Mouse (Mus musculus): ENCODE data around the gene Arhgef19. TPM values are rescaled to one million over a fixed set of nuclear protein-coding genes. Genes with fewer than 3 reads are reported as not detected.

The Arhgef19 gene
- total and polyA plus RNA-seq, 3 experiments, result 0.78 TPM; not detected in 2

GRCm38 (mm10) chr4:141268350-141268749 is 29.1 kb downstream of the Arhgef19 start:
- Histone ChIP-seq H3K9ac (ENCODE audit: control insufficient read depth, low read depth, low read length, poor library complexity, severe bottlenecking) (no peak overlapping the region), H3K27ac (ENCODE audit: control insufficient read depth, low read depth, low read length) (no peak overlapping the region), H3K4me3 (ENCODE audit: control insufficient read depth in 1 of 2, insufficient read depth in 1 of 2, low read depth in 2 of 2, low read length in 2 of 2) (no peak overlapping the region), H3K27me3 (ENCODE audit: control insufficient read depth in 1 of 2, insufficient read depth in 2 of 2, low read length in 2 of 2) (no peaks in the 10 kb centered on the region), H3K79me2 (ENCODE audit: control insufficient read depth, insufficient read depth, low read length, poor library complexity) (no peaks in the 10 kb centered on the region), H3K4me1 (ENCODE audit: control insufficient read depth in 1 of 2, insufficient read depth in 2 of 2, low read length in 2 of 2) (peaks cover 0 to 14% of the 10 kb centered on the region in 2 experiments; a peak in 1 of 4 replicates), H3K36me3 (ENCODE audit: control insufficient read depth in 1 of 2, insufficient read depth in 2 of 2, low read length in 2 of 2) (peaks cover 0 to 2% of the 10 kb centered on the region in 2 experiments; a peak in 1 of 4 replicates), H3K9me3 (replicated peaks; ENCODE audit: insufficient read depth, low read length) (no peaks in the 10 kb centered on the region)
- no peak for TF ChIP-seq NELFE (IDR thresholded peaks at IDR 0.05; ENCODE audit: low read depth, low read length)
- TF ChIP-seq ZMIZ1 (IDR thresholded peaks at IDR 0.05; ENCODE audit: low read depth, low read length), result no peak
- TF ChIP-seq SMC3 (IDR thresholded peaks at IDR 0.05; ENCODE audit: low read depth, low read length), result peak; percentile 14; the same call in 1 of the 2 replicates
- no peak for TF ChIP-seq MAX (IDR thresholded peaks at IDR 0.05; ENCODE audit: low read length)
- TF ChIP-seq MXI1 (IDR thresholded peaks at IDR 0.05; ENCODE audit: low read depth, low read length), result 0 out of 2 replicates have a peak, but pooled peaks have one; percentile 8
- no peak for TF ChIP-seq TAL1 (IDR thresholded peaks at IDR 0.05; ENCODE audit: low read length)
- TF ChIP-seq CTCF (IDR thresholded peaks at IDR 0.05 in 2 of 3, conservative IDR thresholded peaks at IDR 0.05 in 1 of 3; ENCODE audit: control insufficient read depth in 1 of 3, insufficient read depth in 1 of 3, low read depth in 2 of 3, low read length in 3 of 3, poor library complexity in 1 of 3, severe bottlenecking in 1 of 3), result peak; percentile 28 to 53 (median 53)
- peak; percentile 56; the same call in 1 of the 2 replicates for TF ChIP-seq ZNF384 (IDR thresholded peaks at IDR 0.05; ENCODE audit: low read depth, low read length)
- TF ChIP-seq MYB (IDR thresholded peaks at IDR 0.05; ENCODE audit: low read depth, low read length), result no peak
- TF ChIP-seq POLR2AphosphoS5 (IDR thresholded peaks at IDR 0.05; ENCODE audit: borderline replicate concordance, low read depth, low read length), result no peak
- no peak for TF ChIP-seq CHD1 (IDR thresholded peaks at IDR 0.05; ENCODE audit: low read depth, low read length)
- peak; percentile 54; the same call in 1 of the 2 replicates for TF ChIP-seq MYC (IDR thresholded peaks at IDR 0.05; ENCODE audit: low read depth, low read length)
- no peak for TF ChIP-seq MEF2A (IDR thresholded peaks at IDR 0.05; ENCODE audit: extremely low read depth, insufficient replicate concordance, low read depth, low read length, poor library complexity, severe bottlenecking)
- TF ChIP-seq E2F4 (IDR thresholded peaks at IDR 0.05; ENCODE audit: borderline replicate concordance, low read depth, low read length), result no peak
- peak; percentile 0 for TF ChIP-seq RAD21 (IDR thresholded peaks at IDR 0.05; ENCODE audit: low read depth, low read length)
- no peak for TF ChIP-seq POLR2AphosphoS2 (IDR thresholded peaks at IDR 0.05; ENCODE audit: low read length)
- TF ChIP-seq HCFC1 (IDR thresholded peaks at IDR 0.05; ENCODE audit: low read depth, low read length), result no peak
- peak; percentile 58 for DNase-seq (ENCODE audit: low read depth, low spot score)

GRCm38 (mm10) chr4:141269080-141269479 is 29.8 kb downstream of the Arhgef19 start:
- DNase-seq (ENCODE audit: low read depth, low spot score), result peak; percentile 87
- H3K27ac ChIP-seq (ENCODE audit: control insufficient read depth, low read depth, low read length), result no peak overlapping the region
- H3K79me2 ChIP-seq (ENCODE audit: control insufficient read depth, insufficient read depth, low read length, poor library complexity), result no peaks in the 10 kb centered on the region
- no peaks in the 10 kb centered on the region for H3K27me3 ChIP-seq (ENCODE audit: control insufficient read depth in 1 of 2, insufficient read depth in 2 of 2, low read length in 2 of 2)
- peaks cover 0 to 14% of the 10 kb centered on the region in 2 experiments; a peak in 1 of 4 replicates for H3K4me1 ChIP-seq (ENCODE audit: control insufficient read depth in 1 of 2, insufficient read depth in 2 of 2, low read length in 2 of 2)
- H3K9me3 ChIP-seq (replicated peaks; ENCODE audit: insufficient read depth, low read length), result no peaks in the 10 kb centered on the region
- peaks cover 0 to 2% of the 10 kb centered on the region in 2 experiments; a peak in 1 of 4 replicates for H3K36me3 ChIP-seq (ENCODE audit: control insufficient read depth in 1 of 2, insufficient read depth in 2 of 2, low read length in 2 of 2)
- H3K9ac ChIP-seq (ENCODE audit: control insufficient read depth, low read depth, low read length, poor library complexity, severe bottlenecking), result no peak overlapping the region
- H3K4me3 ChIP-seq (ENCODE audit: control insufficient read depth in 1 of 2, insufficient read depth in 1 of 2, low read depth in 2 of 2, low read length in 2 of 2), result no peak overlapping the region
- peak; percentile 12; the same call in 1 of the 2 replicates for TF ChIP-seq RAD21 (IDR thresholded peaks at IDR 0.05; ENCODE audit: low read depth, low read length)
- TF ChIP-seq USF1 (IDR thresholded peaks at IDR 0.05; ENCODE audit: low read depth, low read length), result no peak
- no peak for TF ChIP-seq GABPA (IDR thresholded peaks at IDR 0.05; ENCODE audit: low read depth, low read length)
- TF ChIP-seq UBTF (IDR thresholded peaks at IDR 0.05; ENCODE audit: borderline replicate concordance, insufficient read depth, low read depth, low read length), result no peak
- peak; percentile 54; the same call in 1 of the 2 replicates for TF ChIP-seq MAX (IDR thresholded peaks at IDR 0.05; ENCODE audit: low read length)
- peak; percentile 65; the same call in 1 of the 2 replicates for TF ChIP-seq GATA1 (IDR thresholded peaks at IDR 0.05; ENCODE audit: low read depth, low read length)
- TF ChIP-seq MYC (IDR thresholded peaks at IDR 0.05; ENCODE audit: low read depth, low read length), result no peak
- TF ChIP-seq ZNF384 (IDR thresholded peaks at IDR 0.05; ENCODE audit: low read depth, low read length), result no peak
- 0 out of 2 replicates have a peak, but pooled peaks have one; percentile 35 for TF ChIP-seq HCFC1 (IDR thresholded peaks at IDR 0.05; ENCODE audit: low read depth, low read length)
- TF ChIP-seq RCOR1 (IDR thresholded peaks at IDR 0.05; ENCODE audit: low read depth, low read length), result peak; percentile 67
- peak; percentile 67 for TF ChIP-seq SIN3A (IDR thresholded peaks at IDR 0.05; ENCODE audit: low read length)
- peak; percentile 86 for TF ChIP-seq E2F4 (IDR thresholded peaks at IDR 0.05; ENCODE audit: borderline replicate concordance, low read depth, low read length)
- TF ChIP-seq MYB (IDR thresholded peaks at IDR 0.05; ENCODE audit: low read depth, low read length), result 0 out of 2 replicates have a peak, but pooled peaks have one; percentile 43
- no peak for TF ChIP-seq NELFE (IDR thresholded peaks at IDR 0.05; ENCODE audit: low read depth, low read length)
- TF ChIP-seq POLR2AphosphoS5 (IDR thresholded peaks at IDR 0.05; ENCODE audit: borderline replicate concordance, low read depth, low read length), result no peak
- TF ChIP-seq ZKSCAN1 (IDR thresholded peaks at IDR 0.05; ENCODE audit: low read depth, low read length), result no peak
- TF ChIP-seq CHD2 (IDR thresholded peaks at IDR 0.05; ENCODE audit: low read length), result no peak
- TF ChIP-seq CTCF (IDR thresholded peaks at IDR 0.05 in 2 of 3, conservative IDR thresholded peaks at IDR 0.05 in 1 of 3; ENCODE audit: control insufficient read depth in 1 of 3, insufficient read depth in 1 of 3, low read depth in 2 of 3, low read length in 3 of 3, poor library complexity in 1 of 3, severe bottlenecking in 1 of 3), result peak; percentile 50 to 62 (median 52)
- TF ChIP-seq TCF12 (IDR thresholded peaks at IDR 0.05; ENCODE audit: low read depth, low read length), result peak; percentile 68
- peak; percentile 58 to 63 for TF ChIP-seq EP300 (IDR thresholded peaks at IDR 0.05; ENCODE audit: low read depth in 1 of 2, low read length in 2 of 2)
- TF ChIP-seq SMC3 (IDR thresholded peaks at IDR 0.05; ENCODE audit: low read depth, low read length), result peak; percentile 55
